Mouse (Mus musculus): ENCODE results near the gene Dglucy.

DNA sequence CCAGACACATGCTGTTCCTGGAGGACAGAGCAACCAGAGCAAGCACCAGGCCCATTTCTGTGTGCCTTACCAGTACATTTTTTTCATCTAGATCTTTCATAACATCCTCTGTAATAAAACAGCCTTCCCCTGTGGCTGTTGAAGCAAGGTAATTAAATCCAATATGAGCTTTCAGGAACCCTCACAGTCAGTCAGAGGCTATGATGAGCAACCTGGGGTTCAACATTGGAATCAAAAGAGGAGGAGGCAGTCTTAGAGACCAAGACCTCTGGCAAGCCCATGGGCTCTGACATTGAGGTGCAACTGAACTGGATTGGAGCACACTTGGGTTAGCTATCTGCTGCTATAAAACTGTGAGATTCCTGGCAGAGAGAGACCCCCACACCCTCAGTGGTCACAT lies 86.2 kb downstream of the Dglucy start:
- no peak for TF ChIP-seq CTCF (IDR thresholded peaks at IDR 0.05; ENCODE audit: borderline replicate concordance, extremely low read depth, insufficient read depth, insufficient read length)
- no peak for TF ChIP-seq POLR2A (IDR thresholded peaks at IDR 0.05; ENCODE audit: borderline replicate concordance, extremely low read depth, insufficient read depth, insufficient read length, poor library complexity, severe bottlenecking)
